Mouse (Mus musculus) kidney, postnatal 10 days (tissue): ENCODE results near the gene Olfr736.

Experiments
- DNase-seq: peaks from one replicate; pipeline ENCODE4 v3.0.0; 2021; ENCODE audit warnings: mixed read lengths

Olfr736 gene

GRCm38 (mm10) chr14:50380863-50381262 lies at the start of gene Olfr736:
Gene Olfr736, plus strand, starts transcription at chr14:50381163.
- DNase-seq, result no peak

- DNase-seq, result no peak
Measured at GRCm38 (mm10) chr14:50348796-50349195, 32.2 kb upstream of the Olfr736 start, which contains the start of gene Olfr735. Gene Olfr735, minus strand, starts transcription at chr14:50348872.

- DNase-seq, result peak; percentile 5
Measured at GRCm38 (mm10) chr14:50352438-50352837, 28.5 kb upstream of the Olfr736 start.

GRCm38 (mm10) chr14:50356725-50357124 lies 24.2 kb upstream of the Olfr736 start:
- no peak for DNase-seq

- no peak for DNase-seq
Measured at GRCm38 (mm10) chr14:50357593-50357992, 23.4 kb upstream of the Olfr736 start, which contains the start of gene Tlr11. Gene Tlr11, plus strand, starts transcription at chr14:50357914.

- no peak for DNase-seq
Measured at GRCm38 (mm10) chr14:50360480-50360879, 20.5 kb upstream of the Olfr736 start.

- no peak for DNase-seq
Measured at GRCm38 (mm10) chr14:50363561-50363960, 17.4 kb upstream of the Olfr736 start.

- DNase-seq, result no peak
Measured at GRCm38 (mm10) chr14:50407268-50407667, 26.3 kb downstream of the Olfr736 start, which contains the start of gene Olfr738. Gene Olfr738, plus strand, starts transcription at chr14:50407568.

- DNase-seq, result no peak
Measured at GRCm38 (mm10) chr14:50418326-50418725, 37.4 kb downstream of the Olfr736 start, which contains the start of gene Olfr739. Gene Olfr739, plus strand, starts transcription at chr14:50418626.
